Mouse (Mus musculus) stomach, embryonic 14.5 days (tissue): ENCODE results near the gene Zfp458. TPM values are rescaled to one million over a fixed set of nuclear protein-coding genes. Genes with fewer than 3 reads are reported as not detected.
"Not testable (repeated sequence)": the region's sequence is repeated elsewhere in the genome, so short reads cannot be mapped to it uniquely, and the experiment has no call there.

Experiments used
- ATAC-seq: fragments of 200-750 bp; cut with Nextera tagmentation; 2 replicates; pipeline ENCODE4 v1.8.0; 2017; ENCODE audit warnings: low read depth, moderate TSS enrichment; ENCODE audit not compliant: insufficient number of reproducible peaks, insufficient read depth, low FRiP score
- H3K27ac ChIP-seq: fragments of 300-500 bp; sonication (generic); 2 replicates; pipeline ENCODE4 v1.5.1; 2014; ENCODE audit warnings: mild to moderate bottlenecking, low read length, moderate library complexity, mixed read lengths
- H3K27me3 ChIP-seq: fragments of 300-500 bp; sonication (generic); 2 replicates; pipeline ENCODE4 v1.6.1; 2014; ENCODE audit warnings: low read length, control low read depth, mixed read lengths; ENCODE audit not compliant: control insufficient read depth, insufficient read depth
- H3K36me3 ChIP-seq: fragments of 300-500 bp; sonication (generic); 2 replicates; pipeline ENCODE4 v1.6.1; 2014; ENCODE audit warnings: mild to moderate bottlenecking, control low read depth, low read length, moderate library complexity, mixed read lengths; ENCODE audit not compliant: control insufficient read depth, insufficient read depth
- H3K4me1 ChIP-seq: fragments of 300-500 bp; sonication (generic); 2 replicates; pipeline ENCODE4 v1.6.1; 2014; ENCODE audit warnings: low read length, control low read depth, mixed read lengths; ENCODE audit not compliant: control insufficient read depth, insufficient read depth
- H3K4me2 ChIP-seq: fragments of 300-500 bp; sonication (generic); replicated peaks from 2 replicates; pipeline ENCODE4 v1.6.1; 2014; ENCODE audit warnings: low read depth, low read length, control low read depth
- H3K4me3 ChIP-seq: fragments of 300-500 bp; sonication (generic); 2 replicates; pipeline ENCODE4 v1.5.1; 2014; ENCODE audit warnings: low read depth, low read length, control low read depth
- H3K9ac ChIP-seq: fragments of 300-500 bp; sonication (generic); replicated peaks from 2 replicates; pipeline ENCODE4 v1.6.1; 2014; ENCODE audit warnings: low read depth, mild to moderate bottlenecking, control low read depth, low read length, moderate library complexity, mixed read lengths
- H3K9me3 ChIP-seq: fragments of 300-500 bp; sonication (generic); 2 replicates; pipeline ENCODE4 v1.6.1; 2016; ENCODE audit warnings: low read depth, low read length, control low read depth; ENCODE audit not compliant: control insufficient read depth
- WGBS: fragments of 180-500 bp; shearing (Covaris S2); extraction: QIAGEN DNeasy Blood & Tissue Kit; methylation state at CpG from one replicate; pipeline ENCODE4 v1.1.7; 2014; 5-methylcytosine and 5-hydroxymethylcytosine counted together
- polyA plus RNA-seq: library from polyadenylated mRNA; unstranded; fragments of >200 nt; fragmentation: Nextera tagmentation; extraction: Ambion mirVana; gene quantifications from 2 replicates; pipeline ENCODE4 v1.2.1, GENCODE M21; 2014

Zfp458 gene
- 3.2 TPM in 2 replicates for polyA plus RNA-seq

GRCm38 (mm10) chr13:67278314-67278713, at the start of gene Zfp458:
Zfp458 (minus strand) TSS chr13:67278466.
- H3K27me3 ChIP-seq, result no peaks in the 10 kb centered on the region

DNA sequence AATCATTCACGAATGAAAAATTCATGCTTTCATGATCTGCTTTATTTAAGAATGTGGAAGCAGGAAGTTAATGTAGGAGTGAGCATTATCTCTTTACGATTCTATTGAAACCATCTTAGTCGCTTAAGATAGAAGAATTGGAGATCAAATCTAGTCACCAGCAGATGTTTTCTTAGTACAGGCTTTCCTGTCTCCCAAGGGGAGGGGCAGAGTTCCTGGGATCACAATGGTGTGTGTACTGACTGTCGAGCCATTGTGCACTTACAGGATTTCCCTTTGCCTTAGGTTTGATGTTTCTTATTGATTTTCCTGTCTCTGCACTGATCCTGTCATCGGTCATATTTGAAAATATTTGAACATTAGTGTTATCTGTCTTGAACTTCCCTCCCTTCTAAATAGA, 28.5 kb upstream of the Zfp458 start:
- Histone ChIP-seq H3K4me2 (peak overlapping the region; percentile 85), H3K9me3 (no peaks in the 10 kb centered on the region), H3K27ac (no peak overlapping the region), H3K36me3 (no peaks in the 10 kb centered on the region), H3K9ac (peak overlapping the region; percentile 18; the same call in 1 of the 2 replicates), H3K27me3 (no peaks in the 10 kb centered on the region), H3K4me1 (0 out of 2 replicates have a peak, but pooled peaks cover 4% of the 10 kb centered on the region), H3K4me3 (peak overlapping the region; percentile 79)
- peak; percentile 67; the same call in 1 of the 2 replicates for ATAC-seq
- WGBS, result 25% methylated on average over 5 of the region's 5 CpGs

More at GRCm38 (mm10) chr13:67278314-67278713, at the start of gene Zfp458:
- H3K9me3 ChIP-seq, result no peaks in the 10 kb centered on the region
- no peaks in the 10 kb centered on the region for H3K4me1 ChIP-seq
- no peaks in the 10 kb centered on the region for H3K36me3 ChIP-seq
- H3K4me3 ChIP-seq, result no peak within 1 kb of the TSS
- H3K4me2 ChIP-seq, result no peak within 1 kb of the TSS
- peak; percentile 61 for ATAC-seq
- 43% methylated on average over 7 of the region's 7 CpGs for WGBS
- no peak within 1 kb of the TSS for H3K27ac ChIP-seq
- H3K9ac ChIP-seq, result no peak within 1 kb of the TSS

- ATAC-seq, result peak; percentile 98
- Histone ChIP-seq H3K4me3 (peak within 1 kb of the TSS; percentile 79), H3K27me3 (no peaks in the 10 kb centered on the region), H3K4me2 (peak within 1 kb of the TSS; percentile 85), H3K9ac (peak within 1 kb of the TSS; percentile 71), H3K36me3 (no peaks in the 10 kb centered on the region), H3K9me3 (no peaks in the 10 kb centered on the region), H3K27ac (no peak within 1 kb of the TSS), H3K4me1 (0 out of 2 replicates have a peak, but pooled peaks cover 4% of the 10 kb centered on the region)
- WGBS, result 9% methylated on average over 16 of the region's 16 CpGs
Measured at GRCm38 (mm10) chr13:67305822-67306672, 27.8 kb upstream of the Zfp458 start, which contains the start of gene Zfp457. Zfp457 (minus strand) TSS chr13:67306485.

GRCm38 (mm10) chr13:67269383-67270065, 8.7 kb downstream of the Zfp458 start:
- not testable (repeated sequence) for H3K27me3 ChIP-seq, H3K27ac ChIP-seq, H3K4me1 ChIP-seq, H3K9me3 ChIP-seq, H3K36me3 ChIP-seq
- peak overlapping the region; percentile 68 for H3K4me3 ChIP-seq
- peak overlapping the region; percentile 60 for H3K4me2 ChIP-seq
- ATAC-seq, result peak; percentile 47; the same call in 1 of the 2 replicates
- H3K9ac ChIP-seq, result peak overlapping the region; percentile 42
- 39% methylated on average over 8 of the region's 9 CpGs for WGBS

DNA sequence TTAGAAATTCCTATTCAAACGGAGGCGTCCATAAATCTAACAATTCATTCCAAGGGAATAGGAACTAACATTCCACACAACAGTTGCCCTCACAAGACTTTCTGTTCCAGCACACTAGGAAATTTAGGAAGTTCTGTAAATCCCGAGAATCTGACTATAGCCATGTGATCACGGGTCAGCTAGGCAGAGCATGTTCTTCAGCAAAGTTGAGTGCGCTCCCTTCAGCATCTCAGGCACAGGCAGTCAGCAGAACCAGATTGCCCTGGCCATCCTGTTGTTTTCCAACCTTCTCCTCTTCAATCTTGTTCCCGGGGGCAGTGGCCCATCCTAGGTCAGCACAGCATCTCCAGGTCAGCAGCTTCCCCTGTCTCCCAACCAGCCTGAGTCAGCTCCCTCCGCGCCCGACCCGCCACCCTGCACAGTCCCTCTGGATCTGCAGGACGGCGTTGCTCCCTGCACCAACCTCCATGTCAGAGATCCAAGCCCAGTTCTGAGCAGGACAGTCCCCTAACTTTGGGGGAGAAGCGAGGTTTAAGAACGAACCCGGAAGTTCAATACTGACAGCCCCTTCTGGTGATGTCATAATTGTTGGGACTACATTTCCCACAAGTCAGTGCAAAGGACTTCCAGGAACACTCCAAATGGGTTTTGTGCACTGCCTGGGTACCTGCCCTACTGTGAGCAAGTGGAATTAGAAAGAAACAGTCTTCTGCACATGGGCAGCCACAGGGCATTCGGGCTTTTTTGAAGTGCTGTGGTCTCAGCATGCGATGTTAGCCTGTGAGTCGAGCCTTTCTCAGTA, 9.5 kb downstream of the Zfp458 start:
- H3K27me3 ChIP-seq, result no peaks in the 10 kb centered on the region
- H3K4me3 ChIP-seq, result peak overlapping the region; percentile 68
- 7% methylated on average over 18 of the region's 18 CpGs for WGBS
- peak overlapping the region; percentile 42 for H3K9ac ChIP-seq
- H3K9me3 ChIP-seq, result no peaks in the 10 kb centered on the region
- peak; percentile 97 for ATAC-seq
- peak overlapping the region; percentile 60 for H3K4me2 ChIP-seq
- H3K4me1 ChIP-seq, result no peaks in the 10 kb centered on the region
- H3K36me3 ChIP-seq, result no peaks in the 10 kb centered on the region
- no peak overlapping the region for H3K27ac ChIP-seq

- 55% methylated on average over 4 of the region's 4 CpGs for WGBS
- Histone ChIP-seq H3K9ac (no peak overlapping the region), H3K4me3 (no peak overlapping the region), H3K9me3 (no peaks in the 10 kb centered on the region), H3K4me2 (no peak overlapping the region), H3K36me3 (no peaks in the 10 kb centered on the region), H3K27me3 (no peaks in the 10 kb centered on the region), H3K27ac (no peak overlapping the region), H3K4me1 (no peaks in the 10 kb centered on the region)
- no peak for ATAC-seq
Measured at GRCm38 (mm10) chr13:67214015-67214607, 64.2 kb downstream of the Zfp458 start.
